Mouse (Mus musculus): Measurements from ENCODE around the gene Lcn10. TPM values are rescaled to one million over a fixed set of nuclear protein-coding genes. Genes with fewer than 3 reads are reported as not detected.
"Not testable (repeated sequence)": the region's sequence is repeated elsewhere in the genome, so short reads cannot be mapped to it uniquely, and the experiment has no call there.

Lcn10 gene
- total and polyA plus RNA-seq, 3 experiments = not detected

DNA sequence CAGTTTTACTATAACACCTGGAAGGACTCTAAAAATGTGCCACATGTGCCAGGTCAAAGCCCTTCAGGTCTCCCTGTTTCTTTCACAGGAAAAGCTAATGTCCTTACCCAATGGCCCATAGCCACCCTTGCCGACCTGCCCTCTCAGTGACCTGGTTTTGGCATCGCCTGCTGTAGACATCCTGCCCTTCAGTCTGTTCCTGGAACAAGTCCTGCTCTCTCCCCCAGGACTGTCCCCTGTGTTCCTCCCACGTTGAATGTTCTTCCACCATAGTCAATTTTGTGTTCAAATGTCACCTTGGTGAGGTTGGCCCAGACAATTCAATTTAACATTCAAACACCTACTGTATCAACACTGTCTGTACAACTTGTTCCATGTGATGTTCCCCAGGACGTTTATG lies 14.4 kb downstream of the Lcn10 start:
- H3K27me3 ChIP-seq (ENCODE audit: control insufficient read depth, insufficient read depth, low read length) = no peaks in the 10 kb centered on the region; the same call in 1 of the 2 replicates
- no peak overlapping the region for H3K9ac ChIP-seq (ENCODE audit: low read depth, low read length)
- no peak for TF ChIP-seq EP300 (IDR thresholded peaks at IDR 0.05; ENCODE audit: insufficient read depth, low read depth, low read length)
- no peak for TF ChIP-seq CTCF (IDR thresholded peaks at IDR 0.05)
- no peak for TF ChIP-seq POLR2A (IDR thresholded peaks at IDR 0.05; ENCODE audit: insufficient read depth, low read depth, low read length)
- no peaks in the 10 kb centered on the region for H3K36me3 ChIP-seq (ENCODE audit: control insufficient read depth, insufficient read depth, low read length)
- H3K79me2 ChIP-seq (replicated peaks; ENCODE audit: control insufficient read depth, insufficient read depth, low read length) = no peaks in the 10 kb centered on the region
- no peak overlapping the region for H3K4me3 ChIP-seq
- H3K4me1 ChIP-seq (ENCODE audit: control insufficient read depth, insufficient read depth, low read length) = peaks cover 2% of the 10 kb centered on the region; the same call in 1 of the 2 replicates
- intact Hi-C loops (cut with DNase I) = no loop called here
- WGBS = 37% methylated on average over 4 of the region's 4 CpGs
- DNase-seq = peak in 1 of 2 experiments; percentile 13
- no peak overlapping the region for H3K27ac ChIP-seq

GRCm38 (mm10) chr2:25698696-25699095 lies 16.2 kb downstream of the Lcn10 start:
- no peak for DNase-seq
- TF ChIP-seq EP300 (IDR thresholded peaks at IDR 0.05; ENCODE audit: insufficient read depth, low read depth, low read length) (no peak), CTCF (IDR thresholded peaks at IDR 0.05) (no peak), POLR2A (IDR thresholded peaks at IDR 0.05; ENCODE audit: insufficient read depth, low read depth, low read length) (no peak)
- Histone ChIP-seq H3K27ac (no peak overlapping the region), H3K4me3 (no peak overlapping the region), H3K36me3 (ENCODE audit: control insufficient read depth, insufficient read depth, low read length) (no peaks in the 10 kb centered on the region), H3K79me2 (replicated peaks; ENCODE audit: control insufficient read depth, insufficient read depth, low read length) (no peaks in the 10 kb centered on the region), H3K4me1 (ENCODE audit: control insufficient read depth, insufficient read depth, low read length) (peaks cover 2% of the 10 kb centered on the region; the same call in 1 of the 2 replicates), H3K9ac (ENCODE audit: low read depth, low read length) (no peak overlapping the region), H3K27me3 (ENCODE audit: control insufficient read depth, insufficient read depth, low read length) (no peaks in the 10 kb centered on the region)
- 88% methylated on average over 2 of the region's 2 CpGs for WGBS
- intact Hi-C loops (cut with DNase I) = no loop called here

DNA sequence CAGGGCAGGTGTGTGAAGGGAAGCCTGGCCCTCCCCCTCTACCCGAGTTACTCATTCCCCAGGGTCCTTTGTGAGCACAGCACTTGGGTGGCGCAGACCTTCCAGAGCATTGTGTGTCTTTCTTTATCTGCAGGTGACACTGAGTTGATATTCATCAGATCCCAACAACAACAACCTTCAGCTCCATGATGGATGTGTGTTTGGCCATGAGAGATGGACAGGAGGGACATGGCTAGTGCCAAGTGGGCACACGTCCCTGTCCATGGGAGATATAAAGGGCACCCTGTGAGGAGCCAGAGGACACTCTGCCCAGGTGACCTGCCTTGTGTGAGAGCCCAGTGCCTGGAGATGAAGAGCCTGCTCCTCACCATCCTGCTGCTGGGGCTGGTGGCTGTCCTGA lies 17.2 kb downstream of the Lcn10 start, which contains the start of gene Obp2a:
Gene Obp2a, plus strand, starts transcription at position 301 of the 400 bp plus-strand sequence.
- H3K9ac ChIP-seq (ENCODE audit: low read depth, low read length); H3K27me3 ChIP-seq (ENCODE audit: control insufficient read depth, insufficient read depth, low read length); H3K4me1 ChIP-seq (ENCODE audit: control insufficient read depth, insufficient read depth, low read length); H3K27ac ChIP-seq; DNase-seq; intact Hi-C loops (cut with DNase I); H3K79me2 ChIP-seq (replicated peaks; ENCODE audit: control insufficient read depth, insufficient read depth, low read length); H3K4me3 ChIP-seq; H3K36me3 ChIP-seq (ENCODE audit: control insufficient read depth, insufficient read depth, low read length): not testable (repeated sequence)
- 85% methylated on average over 3 of the region's 3 CpGs for WGBS

DNA sequence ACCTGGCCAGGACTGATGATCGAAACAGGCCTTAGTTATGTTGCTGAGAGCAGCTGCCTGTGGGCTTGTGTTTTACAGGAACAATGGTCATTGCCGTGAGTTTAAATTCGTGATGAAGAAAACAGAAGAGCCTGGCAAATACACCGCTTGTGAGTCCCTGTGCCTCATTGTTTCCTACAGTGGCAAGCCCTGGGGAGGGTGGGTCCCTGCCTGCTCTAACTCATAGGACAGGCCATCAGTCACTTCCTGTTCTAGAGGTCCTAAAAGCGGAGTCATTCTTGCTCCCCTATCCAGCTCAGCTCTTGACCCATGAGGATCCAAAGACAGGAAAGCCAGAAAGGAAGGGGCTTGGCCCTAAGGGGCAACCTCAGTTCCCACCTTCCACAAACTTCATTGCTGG lies 18.5 kb downstream of the Lcn10 start:
- no peaks in the 10 kb centered on the region for H3K79me2 ChIP-seq (replicated peaks; ENCODE audit: control insufficient read depth, insufficient read depth, low read length)
- no peaks in the 10 kb centered on the region for H3K27me3 ChIP-seq (ENCODE audit: control insufficient read depth, insufficient read depth, low read length)
- no peak overlapping the region for H3K4me3 ChIP-seq
- H3K4me1 ChIP-seq (ENCODE audit: control insufficient read depth, insufficient read depth, low read length) = peaks cover 2% of the 10 kb centered on the region; the same call in 1 of the 2 replicates
- no peak for TF ChIP-seq CTCF (IDR thresholded peaks at IDR 0.05)
- no peak for DNase-seq
- WGBS = 41% methylated on average over 5 of the region's 5 CpGs
- no peak overlapping the region for H3K9ac ChIP-seq (ENCODE audit: low read depth, low read length)
- H3K27ac ChIP-seq = no peak overlapping the region; the same call in 1 of the 2 replicates
- intact Hi-C loops (cut with DNase I) = no loop called here
- H3K36me3 ChIP-seq (ENCODE audit: control insufficient read depth, insufficient read depth, low read length) = no peaks in the 10 kb centered on the region

DNA sequence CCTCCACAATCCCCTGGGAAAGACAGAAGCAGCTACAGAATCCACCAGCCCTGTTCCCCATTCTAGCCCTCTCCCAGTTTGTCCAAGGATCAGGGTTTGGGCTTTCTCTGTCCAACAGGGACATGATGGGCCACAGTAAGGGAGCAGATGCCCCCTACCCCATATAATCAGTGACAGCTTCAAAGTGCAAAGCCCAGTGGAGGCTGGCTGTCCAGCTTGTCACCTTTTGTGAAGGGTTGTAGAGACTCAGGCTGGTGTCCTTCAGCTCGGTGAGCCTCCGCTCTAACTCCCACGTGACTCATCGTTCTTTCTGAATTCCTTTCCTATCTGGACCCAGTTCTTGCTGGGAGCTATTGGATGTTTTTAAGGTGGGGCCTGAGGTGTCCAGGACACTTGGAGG lies 21.2 kb downstream of the Lcn10 start:
- peaks cover 4% of the 10 kb centered on the region for H3K4me1 ChIP-seq (ENCODE audit: control insufficient read depth, insufficient read depth, low read length)
- intact Hi-C loops (cut with DNase I) = no loop called here
- no peak overlapping the region for H3K4me3 ChIP-seq
- TF ChIP-seq POLR2A (IDR thresholded peaks at IDR 0.05; ENCODE audit: insufficient read depth, low read depth, low read length) (no peak), CTCF (IDR thresholded peaks at IDR 0.05) (no peak), EP300 (IDR thresholded peaks at IDR 0.05; ENCODE audit: insufficient read depth, low read depth, low read length) (no peak)
- H3K27me3 ChIP-seq (ENCODE audit: control insufficient read depth, insufficient read depth, low read length) = no peaks in the 10 kb centered on the region
- H3K79me2 ChIP-seq (replicated peaks; ENCODE audit: control insufficient read depth, insufficient read depth, low read length) = no peaks in the 10 kb centered on the region
- H3K27ac ChIP-seq = no peak overlapping the region
- 37% methylated on average over 4 of the region's 4 CpGs for WGBS
- no peak overlapping the region for H3K9ac ChIP-seq (ENCODE audit: low read depth, low read length)
- DNase-seq = no peak
- H3K36me3 ChIP-seq (ENCODE audit: control insufficient read depth, insufficient read depth, low read length) = no peaks in the 10 kb centered on the region

DNA sequence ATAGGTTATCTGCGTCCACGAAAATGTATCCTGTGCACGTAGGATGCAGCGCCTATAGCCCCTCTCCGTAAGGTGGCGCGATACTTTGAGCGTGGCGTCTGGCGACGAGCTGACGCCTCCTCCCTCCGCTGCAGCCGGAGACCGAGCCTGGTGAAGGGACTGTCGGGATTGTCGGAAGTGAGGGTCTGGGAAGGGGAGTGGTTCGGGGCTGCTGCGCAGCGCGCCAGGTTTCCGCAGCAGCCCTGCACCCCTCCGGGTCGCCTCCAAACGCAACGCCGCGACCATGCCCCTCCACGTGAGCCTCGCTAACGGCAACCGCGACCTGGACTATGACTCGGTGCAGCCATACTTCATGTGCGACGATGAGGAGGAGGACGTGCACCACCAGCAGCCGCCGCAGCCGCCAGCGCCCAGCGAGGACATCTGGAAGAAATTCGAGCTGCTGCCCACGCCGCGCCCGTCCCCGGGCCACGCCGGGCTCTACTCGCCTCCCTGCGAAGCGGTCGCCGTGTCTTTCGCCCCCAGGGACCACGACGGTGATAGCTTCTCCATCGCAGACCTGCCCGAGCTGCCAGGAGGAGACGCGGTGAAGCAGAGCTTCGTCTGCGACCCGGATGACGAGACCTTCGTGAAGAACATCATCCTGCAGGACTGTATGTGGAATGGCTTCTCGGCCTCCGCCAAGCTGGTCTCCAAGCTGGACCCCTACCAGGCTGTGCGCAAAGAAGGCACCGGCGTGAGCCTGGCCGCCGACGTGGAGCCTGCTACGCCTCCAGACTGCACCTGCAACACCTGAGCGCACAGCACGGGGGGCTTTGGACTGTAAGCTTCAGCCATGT lies 24.3 kb downstream of the Lcn10 start, which contains the start of gene Bmyc:
Gene Bmyc, plus strand, starts transcription at position 97 of the 839 bp plus-strand sequence.
- peaks cover 3% of the 10 kb centered on the region for H3K4me1 ChIP-seq (ENCODE audit: control insufficient read depth, insufficient read depth, low read length)

More for the DNA sequence above, 24.3 kb downstream of the Lcn10 start, which contains the start of gene Bmyc:
- H3K9ac ChIP-seq (ENCODE audit: low read depth, low read length) = peak within 1 kb of the TSS; percentile 87
- no peaks in the 10 kb centered on the region for H3K27me3 ChIP-seq (ENCODE audit: control insufficient read depth, insufficient read depth, low read length)
- H3K36me3 ChIP-seq (ENCODE audit: control insufficient read depth, insufficient read depth, low read length) = no peaks in the 10 kb centered on the region
- under 1% methylated on average over 78 of the region's 78 CpGs for WGBS
- H3K79me2 ChIP-seq (replicated peaks; ENCODE audit: control insufficient read depth, insufficient read depth, low read length) = no peaks in the 10 kb centered on the region
- H3K27ac ChIP-seq = peak within 1 kb of the TSS; percentile 69
- intact Hi-C loops (cut with DNase I) = no loop called here
- TF ChIP-seq EP300 (IDR thresholded peaks at IDR 0.05; ENCODE audit: insufficient read depth, low read depth, low read length) (peak; percentile 52; the same call in 1 of the 2 replicates), POLR2A (IDR thresholded peaks at IDR 0.05; ENCODE audit: insufficient read depth, low read depth, low read length) (peak; percentile 56; the same call in 1 of the 2 replicates), CTCF (IDR thresholded peaks at IDR 0.05) (peak; percentile 78)
- peak within 1 kb of the TSS; percentile 92 for H3K4me3 ChIP-seq
- peak; percentile 83 to 85 for DNase-seq

Data from heart, adult 2 months (tissue).